Mouse (Mus musculus) limb, embryonic 14.5 days (tissue): ENCODE data around the gene Dip2c. TPM values are rescaled to one million over a fixed set of nuclear protein-coding genes. Genes with fewer than 3 reads are reported as not detected.

Experiments used
- ATAC-seq: fragments of 200-750 bp; cut with Nextera tagmentation; 2 replicates; pipeline ENCODE4 v1.8.0; 2017; ENCODE audit warnings: low read depth, moderate number of reproducible peaks, moderate TSS enrichment; ENCODE audit not compliant: low FRiP score
- DNase-seq: peaks from one replicate; pipeline ENCODE4 v3.0.0-alpha.2; 2015; ENCODE audit warnings: low spot score
- H3K27ac ChIP-seq: fragments of 300-500 bp; sonication (generic); replicated peaks from 2 replicates; pipeline ENCODE4 v1.5.1; 2014; ENCODE audit warnings: low read depth, mild to moderate bottlenecking, low read length, moderate library complexity, mixed read lengths
- H3K27me3 ChIP-seq: fragments of 300-500 bp; sonication (generic); 2 replicates; pipeline ENCODE4 v1.6.1; 2014; ENCODE audit warnings: low read length, mixed read lengths; ENCODE audit not compliant: control insufficient read depth, insufficient read depth
- H3K36me3 ChIP-seq: fragments of 300-500 bp; sonication (generic); 2 replicates; pipeline ENCODE4 v1.6.1; 2014; ENCODE audit warnings: mild to moderate bottlenecking, low read length, moderate library complexity, mixed read lengths; ENCODE audit not compliant: control insufficient read depth, insufficient read depth
- H3K4me1 ChIP-seq: fragments of 300-500 bp; sonication (generic); 2 replicates; pipeline ENCODE4 v1.6.1; 2014; ENCODE audit warnings: antibody characterized with exemption, low read length, mixed read lengths; ENCODE audit not compliant: control insufficient read depth, insufficient read depth
- H3K4me2 ChIP-seq: fragments of 300-500 bp; sonication (generic); replicated peaks from 2 replicates; pipeline ENCODE4 v1.6.1; 2014; ENCODE audit warnings: low read depth, mild to moderate bottlenecking, low read length, moderate library complexity; ENCODE audit not compliant: severe bottlenecking
- H3K4me3 ChIP-seq: fragments of 300-500 bp; sonication (generic); replicated peaks from 2 replicates; pipeline ENCODE4 v1.5.1; 2014; ENCODE audit warnings: low read length
- H3K9ac ChIP-seq: fragments of 300-500 bp; sonication (generic); 2 replicates; pipeline ENCODE4 v1.6.1; 2014; ENCODE audit warnings: mild to moderate bottlenecking, low read depth, low read length, moderate library complexity; ENCODE audit not compliant: severe bottlenecking
- H3K9me3 ChIP-seq: fragments of 300-500 bp; sonication (generic); 2 replicates; pipeline ENCODE4 v1.6.1; 2016; ENCODE audit warnings: low read length; ENCODE audit not compliant: control insufficient read depth
- POLR2A ChIP-seq: fragments of 200-500 bp; IDR thresholded peaks from 2 replicates; pipeline ENCODE4 v1.8.0; 2012; ENCODE audit warnings: inconsistent platforms, mild to moderate bottlenecking, moderate library complexity, borderline replicate concordance; ENCODE audit not compliant: insufficient read depth, insufficient read length; ENCODE audit errors: extremely low read depth
- WGBS: fragments of 180-500 bp; shearing (Covaris S2); extraction: QIAGEN DNeasy Blood & Tissue Kit; methylation state at CpG from one replicate; pipeline ENCODE4 v1.1.7; 2014; 5-methylcytosine and 5-hydroxymethylcytosine counted together
- polyA plus RNA-seq, 2 experiments: library from polyadenylated mRNA; depleted of rRNA in 1 of 2; stranded (reverse) in 1 of 2; unstranded in 1 of 2; fragments of >200 nt; fragmentation: Nextera tagmentation in 1 of 2; extraction: Ambion mirVana in 1 of 2; gene quantifications; 2 replicates each; pipeline versions ENCODE4 v1.2.1 to v1.2.3; 2012 to 2014

The Dip2c gene
- polyA plus RNA-seq, 2 experiments, result 11.1 to 11.5 TPM

- Histone ChIP-seq H3K4me1 (no peaks in the 10 kb centered on the region), H3K27ac (no peak overlapping the region), H3K4me2 (no peak overlapping the region), H3K9ac (no peak overlapping the region), H3K27me3 (no peaks in the 10 kb centered on the region), H3K9me3 (no peaks in the 10 kb centered on the region), H3K4me3 (no peak overlapping the region), H3K36me3 (peaks cover 25% of the 10 kb centered on the region)
- DNase-seq (no peak), ATAC-seq (no peak)
- 91% methylated on average over 6 of the region's 6 CpGs for WGBS
- TF ChIP-seq POLR2A, result no peak
Observed at GRCm38 (mm10) chr13:9656613-9657012, 380.3 kb downstream of the Dip2c start.

- Histone ChIP-seq H3K4me2 (no peak overlapping the region), H3K4me1 (no peaks in the 10 kb centered on the region), H3K27me3 (no peaks in the 10 kb centered on the region), H3K36me3 (peaks cover 47% of the 10 kb centered on the region), H3K9me3 (no peaks in the 10 kb centered on the region), H3K27ac (no peak overlapping the region), H3K9ac (no peak overlapping the region), H3K4me3 (no peak overlapping the region)
- WGBS, result 75% methylated on average over 1 of the region's 1 CpGs
- TF ChIP-seq POLR2A, result no peak
- ATAC-seq, result no peak
- DNase-seq, result no peak
Observed at GRCm38 (mm10) chr13:9660711-9661110, 384.4 kb downstream of the Dip2c start.

GRCm38 (mm10) chr13:9663593-9663992, 387.3 kb downstream of the Dip2c start:
- H3K4me3 ChIP-seq, result no peak overlapping the region
- no peak for DNase-seq
- TF ChIP-seq POLR2A, result no peak
- 95% methylated on average over 1 of the region's 1 CpGs for WGBS
- no peak for ATAC-seq
- H3K4me1 ChIP-seq, result no peaks in the 10 kb centered on the region
- no peak overlapping the region for H3K27ac ChIP-seq
- H3K27me3 ChIP-seq, result no peaks in the 10 kb centered on the region
- H3K36me3 ChIP-seq, result peaks cover 40% of the 10 kb centered on the region
- H3K9ac ChIP-seq, result no peak overlapping the region
- H3K4me2 ChIP-seq, result no peak overlapping the region
- no peaks in the 10 kb centered on the region for H3K9me3 ChIP-seq

GRCm38 (mm10) chr13:9667954-9668496, 391.7 kb downstream of the Dip2c start:
- H3K9ac ChIP-seq, result no peak overlapping the region
- no peak overlapping the region for H3K27ac ChIP-seq
- no peaks in the 10 kb centered on the region for H3K27me3 ChIP-seq
- H3K4me2 ChIP-seq, result no peak overlapping the region
- no peak for DNase-seq
- peaks cover 14% of the 10 kb centered on the region for H3K36me3 ChIP-seq
- no peak for ATAC-seq
- no peak for TF ChIP-seq POLR2A
- no peak overlapping the region for H3K4me3 ChIP-seq
- H3K4me1 ChIP-seq, result no peaks in the 10 kb centered on the region
- WGBS, result 82% methylated on average over 7 of the region's 7 CpGs
- H3K9me3 ChIP-seq, result no peaks in the 10 kb centered on the region

- 94% methylated on average over 5 of the region's 5 CpGs for WGBS
- no peaks in the 10 kb centered on the region for H3K27me3 ChIP-seq
- peaks cover 6% of the 10 kb centered on the region; the same call in 1 of the 2 replicates for H3K36me3 ChIP-seq
- TF ChIP-seq POLR2A, result no peak
- no peaks in the 10 kb centered on the region for H3K4me1 ChIP-seq
- no peak overlapping the region for H3K4me2 ChIP-seq
- ATAC-seq, result no peak
- DNase-seq, result no peak
- H3K9ac ChIP-seq, result no peak overlapping the region
- H3K27ac ChIP-seq, result no peak overlapping the region
- no peaks in the 10 kb centered on the region for H3K9me3 ChIP-seq
- no peak overlapping the region for H3K4me3 ChIP-seq
Observed at GRCm38 (mm10) chr13:9669246-9669645, 392.9 kb downstream of the Dip2c start.
